Mouse (Mus musculus): ENCODE data around the gene Ctbs. TPM values are rescaled to one million over a fixed set of nuclear protein-coding genes. Genes with fewer than 3 reads are reported as not detected.

Ctbs gene
- polyA plus RNA-seq, 2 experiments, result 1.7 to 5.4 TPM

GRCm38 (mm10) chr3:146500810-146501201 lies 51.2 kb downstream of the Ctbs start:
- TF ChIP-seq CTCF (IDR thresholded peaks at IDR 0.05; ENCODE audit: low read depth) (no peak), EP300 (IDR thresholded peaks at IDR 0.05; ENCODE audit: low read depth) (no peak)
- peaks cover 21% of the 10 kb centered on the region for H3K36me3 ChIP-seq (replicated peaks; ENCODE audit: control insufficient read depth, insufficient read depth, low read depth)
- no peaks in the 10 kb centered on the region for H3K9me3 ChIP-seq (ENCODE audit: control insufficient read depth, low read length)
- DNase-seq (ENCODE audit: low read depth in 3 of 3, low spot score in 3 of 3), result no peak
- H3K9ac ChIP-seq (replicated peaks), result peak overlapping the region; percentile 89
- H3K27ac ChIP-seq, result peak overlapping the region; percentile 91
- no peak for ATAC-seq (ENCODE audit: insufficient read depth)
- no peaks in the 10 kb centered on the region for H3K27me3 ChIP-seq (ENCODE audit: control insufficient read depth, insufficient read depth, low read length)
- H3K4me2 ChIP-seq (ENCODE audit: low read depth), result peak overlapping the region; percentile 75
- WGBS (ENCODE audit: insufficient replicate concordance), result 8% methylated on average over 5 of the region's 5 CpGs
- H3K4me3 ChIP-seq (ENCODE audit: insufficient read depth in 1 of 2, low read depth in 2 of 2, low read length in 2 of 2), result peak overlapping the region; percentile 77 to 90
- H3K4me1 ChIP-seq (replicated peaks; ENCODE audit: control insufficient read depth in 2 of 2, insufficient read depth in 2 of 2, low read length in 1 of 2), result peaks cover 10 to 20% of the 10 kb centered on the region in 2 experiments

GRCm38 (mm10) chr3:146501601-146502123 lies 52.1 kb downstream of the Ctbs start:
- TF ChIP-seq CTCF (IDR thresholded peaks at IDR 0.05; ENCODE audit: low read depth), result no peak
- Histone ChIP-seq H3K4me1 (replicated peaks; ENCODE audit: control insufficient read depth in 2 of 2, insufficient read depth in 2 of 2, low read length in 1 of 2) (peaks cover 10 to 20% of the 10 kb centered on the region in 2 experiments), H3K4me2 (ENCODE audit: low read depth) (peak overlapping the region; percentile 75), H3K9me3 (ENCODE audit: control insufficient read depth, low read length) (no peaks in the 10 kb centered on the region), H3K4me3 (ENCODE audit: insufficient read depth in 1 of 2, low read depth in 2 of 2, low read length in 2 of 2) (peak overlapping the region; percentile 34 to 77), H3K27me3 (ENCODE audit: control insufficient read depth, insufficient read depth, low read length) (no peaks in the 10 kb centered on the region), H3K27ac (peak overlapping the region; percentile 91), H3K36me3 (replicated peaks; ENCODE audit: control insufficient read depth, insufficient read depth, low read depth) (peaks cover 27% of the 10 kb centered on the region), H3K9ac (replicated peaks) (peak overlapping the region; percentile 89)
- DNase-seq (ENCODE audit: low read depth in 3 of 3, low spot score in 3 of 3), result no peak
- ATAC-seq (ENCODE audit: insufficient read depth), result no peak
- 51% methylated on average over 5 of the region's 5 CpGs for WGBS (ENCODE audit: insufficient replicate concordance)

- 85% methylated on average over 7 of the region's 7 CpGs for WGBS (ENCODE audit: insufficient replicate concordance)
- Histone ChIP-seq H3K27ac (no peak overlapping the region), H3K4me3 (ENCODE audit: insufficient read depth in 1 of 2, low read depth in 2 of 2, low read length in 2 of 2) (no peak overlapping the region), H3K4me1 (replicated peaks; ENCODE audit: control insufficient read depth in 2 of 2, insufficient read depth in 2 of 2, low read length in 1 of 2) (peaks cover under 1 to 4% of the 10 kb centered on the region in 2 experiments), H3K36me3 (replicated peaks; ENCODE audit: control insufficient read depth, insufficient read depth, low read depth) (peaks cover 63% of the 10 kb centered on the region), H3K9me3 (ENCODE audit: control insufficient read depth, low read length) (no peaks in the 10 kb centered on the region), H3K27me3 (ENCODE audit: control insufficient read depth, insufficient read depth, low read length) (no peaks in the 10 kb centered on the region), H3K4me2 (ENCODE audit: low read depth) (no peak overlapping the region), H3K9ac (replicated peaks) (no peak overlapping the region)
- no peak for TF ChIP-seq CTCF (IDR thresholded peaks at IDR 0.05; ENCODE audit: low read depth)
- no peak for TF ChIP-seq EP300 (IDR thresholded peaks at IDR 0.05; ENCODE audit: low read depth)
- no peak for DNase-seq (ENCODE audit: low read depth in 3 of 3, low spot score in 3 of 3)
- no peak; the same call in 1 of the 2 replicates for ATAC-seq (ENCODE audit: insufficient read depth)
Observed at GRCm38 (mm10) chr3:146506711-146507110, 57.1 kb downstream of the Ctbs start.

Other genes starting within 250 kb of the Ctbs start
- 0.02 TPM in 1 of 2 replicates, not detected in the other for gene Lpar3, start 228.8 kb upstream of the Ctbs start, polyA plus RNA-seq (2012; rRNA removed)
- gene Lpar3, start 228.8 kb upstream of the Ctbs start, polyA plus RNA-seq (2014; fragmentation: Nextera tagmentation; extraction: Ambion mirVana), result 0.06 TPM in 1 of 2 replicates, not detected in the other
- gene Ssx2ip, start 45.2 kb upstream of the Ctbs start, polyA plus RNA-seq (2012; rRNA removed), result 22.7 and 34.9 TPM in 2 replicates
- gene Ssx2ip, start 45.2 kb upstream of the Ctbs start, polyA plus RNA-seq (2014; fragmentation: Nextera tagmentation; extraction: Ambion mirVana), result 96.2 and 118 TPM in 2 replicates
- gene Spata1, start 50.0 kb downstream of the Ctbs start, polyA plus RNA-seq (2012; rRNA removed), result 0.30 and 0.93 TPM in 2 replicates
- 0.32 and 0.65 TPM in 2 replicates for gene Spata1, start 50.0 kb downstream of the Ctbs start, polyA plus RNA-seq (2014; fragmentation: Nextera tagmentation; extraction: Ambion mirVana)
- 115 and 136 TPM in 2 replicates for gene Gng5, start 50.0 kb downstream of the Ctbs start, polyA plus RNA-seq (2012; rRNA removed)
- gene Gng5, start 50.0 kb downstream of the Ctbs start, polyA plus RNA-seq (2014; fragmentation: Nextera tagmentation; extraction: Ambion mirVana), result 559 and 595 TPM in 2 replicates
- 13.5 and 20.6 TPM in 2 replicates for gene Rpf1, start 71.6 kb downstream of the Ctbs start, polyA plus RNA-seq (2012; rRNA removed)
- gene Rpf1, start 71.6 kb downstream of the Ctbs start, polyA plus RNA-seq (2014; fragmentation: Nextera tagmentation; extraction: Ambion mirVana), result 32.4 and 32.7 TPM in 2 replicates
- 2.5 and 4.3 TPM in 2 replicates for gene Uox, start 120.6 kb downstream of the Ctbs start, polyA plus RNA-seq (2012; rRNA removed)
- 6.4 and 7.1 TPM in 2 replicates for gene Uox, start 120.6 kb downstream of the Ctbs start, polyA plus RNA-seq (2014; fragmentation: Nextera tagmentation; extraction: Ambion mirVana)
- gene Dnase2b, start 165.8 kb downstream of the Ctbs start, polyA plus RNA-seq (2012; rRNA removed), result 0.45 and 0.52 TPM in 2 replicates
- gene Dnase2b, start 165.8 kb downstream of the Ctbs start, polyA plus RNA-seq (2014; fragmentation: Nextera tagmentation; extraction: Ambion mirVana), result 1.4 TPM in 2 replicates
- not detected in 2 replicates for gene 4930503B20Rik, start 201.5 kb downstream of the Ctbs start, polyA plus RNA-seq (2012; rRNA removed)
- gene 4930503B20Rik, start 201.5 kb downstream of the Ctbs start, polyA plus RNA-seq (2014; fragmentation: Nextera tagmentation; extraction: Ambion mirVana), result not detected in 2 replicates
- 0.06 and 0.27 TPM in 2 replicates for gene Samd13, start 235.8 kb downstream of the Ctbs start, polyA plus RNA-seq (2012; rRNA removed)
- gene Samd13, start 235.8 kb downstream of the Ctbs start, polyA plus RNA-seq (2014; fragmentation: Nextera tagmentation; extraction: Ambion mirVana), result 0.15 TPM in 1 of 2 replicates, not detected in the other

Measured in liver, embryonic 14.5 days (tissue).